Mouse (Mus musculus): Measurements from ENCODE around the gene Ptprn2. TPM values are rescaled to one million over a fixed set of nuclear protein-coding genes. Genes with fewer than 3 reads are reported as not detected.

Gene Ptprn2
- total RNA-seq, 2 experiments from 2014 or later: not detected

GRCm38 (mm10) chr12:117282659-117283058, 797.1 kb downstream of the Ptprn2 start:
- ATAC-seq (ENCODE audit: poor library complexity, severe bottlenecking): no peak

- ATAC-seq (ENCODE audit: poor library complexity, severe bottlenecking): no peak
Observed at GRCm38 (mm10) chr12:117287456-117287855, 801.9 kb downstream of the Ptprn2 start.

DNA sequence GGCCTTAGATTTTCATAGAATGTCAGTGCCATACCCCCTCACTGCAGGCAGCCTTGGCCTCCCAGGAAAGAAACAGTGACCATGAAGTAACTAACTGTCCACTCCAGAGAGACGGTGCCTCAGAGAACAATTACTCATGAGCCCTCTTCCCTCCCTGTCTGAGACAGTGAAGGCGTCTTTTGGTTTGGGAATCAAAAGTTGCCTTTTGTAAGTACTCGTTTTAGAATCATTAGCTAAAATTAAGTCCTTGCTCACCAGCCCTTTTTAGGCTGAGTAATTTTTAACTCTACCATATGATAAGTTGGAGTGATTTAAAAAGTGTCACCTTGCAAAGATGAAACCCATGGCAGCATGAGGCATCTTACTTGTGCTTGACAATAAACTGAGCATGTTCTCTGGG, 806.4 kb downstream of the Ptprn2 start:
- ATAC-seq (ENCODE audit: poor library complexity, severe bottlenecking): no peak

- no peak for ATAC-seq (ENCODE audit: poor library complexity, severe bottlenecking)
Observed at GRCm38 (mm10) chr12:117296792-117297191, 811.3 kb downstream of the Ptprn2 start.

GRCm38 (mm10) chr12:117299084-117299483, 813.6 kb downstream of the Ptprn2 start:
- peak; percentile 73 for ATAC-seq (ENCODE audit: poor library complexity, severe bottlenecking)

- ATAC-seq (ENCODE audit: poor library complexity, severe bottlenecking): no peak
Observed at GRCm38 (mm10) chr12:117304751-117305624, 819.5 kb downstream of the Ptprn2 start.

DNA sequence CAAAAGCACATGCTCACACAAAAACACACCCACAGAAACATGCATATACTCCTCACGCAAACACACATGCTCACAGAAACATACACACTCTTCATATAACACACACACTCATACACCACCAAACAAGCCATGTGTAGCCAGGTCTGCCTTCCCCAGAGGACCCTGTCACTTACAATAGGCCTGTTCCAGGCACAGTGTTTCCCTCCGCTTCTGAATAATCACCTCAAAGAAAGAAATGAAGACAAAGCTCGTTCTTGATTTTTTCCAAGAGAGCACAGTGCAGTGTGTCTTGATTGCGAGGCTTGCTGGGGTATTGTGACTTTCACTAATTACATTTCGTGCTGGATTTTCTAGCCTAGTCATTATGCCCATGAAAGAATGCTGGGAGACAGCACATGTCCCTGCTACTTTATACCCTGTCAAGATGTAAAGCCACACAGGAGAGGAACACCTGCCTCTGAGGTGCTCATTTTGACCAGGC, 820.1 kb downstream of the Ptprn2 start:
- no peak for ATAC-seq (ENCODE audit: poor library complexity, severe bottlenecking)

DNA sequence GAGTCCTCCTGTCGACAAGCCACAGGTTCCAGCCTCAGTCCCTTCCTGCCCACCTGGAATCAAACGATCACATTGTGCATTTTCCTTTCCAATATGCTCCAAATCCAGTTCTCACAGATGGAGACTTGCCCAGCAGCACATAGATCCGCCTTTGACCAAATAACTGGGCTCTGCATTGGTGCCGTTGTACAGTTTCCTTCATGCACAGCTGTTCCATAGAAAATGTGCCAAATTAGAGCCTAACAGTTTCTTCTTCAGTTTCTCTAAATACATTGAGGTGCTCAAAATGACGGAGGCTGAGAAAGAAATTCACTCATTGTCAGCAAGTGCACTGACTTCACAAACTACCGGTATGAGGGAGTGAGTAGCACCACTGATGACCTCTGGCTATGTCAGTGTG, 826.6 kb downstream of the Ptprn2 start:
- no peak for ATAC-seq (ENCODE audit: poor library complexity, severe bottlenecking)

DNA sequence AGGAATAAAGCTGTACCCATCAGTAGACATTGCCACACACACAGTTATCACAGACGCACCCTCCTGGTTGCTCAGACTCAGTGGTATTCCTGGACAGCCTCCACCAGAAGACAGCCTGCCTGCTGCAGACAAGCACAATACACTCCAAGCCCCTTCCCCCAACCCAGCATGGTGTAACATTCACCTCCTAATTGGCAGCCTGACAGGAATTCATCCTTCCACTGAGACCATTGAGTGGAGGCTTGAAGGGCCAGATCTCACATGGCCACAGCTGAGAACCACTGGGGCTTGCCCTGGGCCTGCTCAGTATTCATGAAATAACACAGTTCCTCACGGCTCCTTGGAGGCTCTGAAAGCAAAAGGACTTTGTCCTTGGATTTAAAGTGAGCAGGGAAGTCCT, 829.5 kb downstream of the Ptprn2 start:
- ATAC-seq (ENCODE audit: poor library complexity, severe bottlenecking): no peak

DNA sequence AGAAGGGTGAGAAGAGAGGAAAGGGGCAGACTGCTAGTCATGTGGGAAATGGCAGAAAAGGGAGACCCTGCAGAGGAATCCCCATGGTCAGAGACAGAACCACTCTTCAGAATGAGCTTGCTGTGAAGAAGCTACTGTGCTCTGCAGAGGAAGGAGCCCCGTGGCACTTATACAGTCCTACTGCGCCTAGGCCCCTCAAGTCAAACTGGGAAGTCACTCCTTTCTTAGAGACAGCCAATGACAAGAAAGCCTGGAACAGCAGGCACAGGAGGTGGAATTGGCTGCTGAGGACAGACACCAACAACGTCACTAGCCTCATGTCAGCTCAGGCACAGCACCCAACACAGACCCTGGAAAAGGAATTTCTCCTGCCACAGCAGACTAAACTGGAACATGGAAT, 830.1 kb downstream of the Ptprn2 start:
- no peak for ATAC-seq (ENCODE audit: poor library complexity, severe bottlenecking)

DNA sequence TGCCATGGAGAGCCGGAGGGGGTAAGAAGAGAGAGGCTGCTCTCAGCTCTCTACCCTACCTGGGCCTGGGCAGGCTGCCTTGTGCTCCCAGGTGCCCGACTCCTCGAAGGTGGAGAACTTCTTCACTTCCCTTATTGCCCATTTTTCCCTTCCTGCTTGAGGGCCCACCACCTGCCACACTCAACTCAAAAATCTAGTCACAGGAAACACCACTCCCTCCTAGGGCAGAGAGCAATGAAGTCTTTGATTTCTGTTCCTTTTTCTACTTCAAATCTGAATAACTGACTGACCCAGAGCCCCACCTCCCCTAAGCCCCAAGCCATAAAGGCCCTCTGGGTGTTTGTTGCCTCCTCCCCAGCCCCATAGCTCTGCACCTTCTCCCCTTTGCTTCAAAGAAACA, 832.7 kb downstream of the Ptprn2 start:
- ATAC-seq (ENCODE audit: poor library complexity, severe bottlenecking): peak; percentile 77

DNA sequence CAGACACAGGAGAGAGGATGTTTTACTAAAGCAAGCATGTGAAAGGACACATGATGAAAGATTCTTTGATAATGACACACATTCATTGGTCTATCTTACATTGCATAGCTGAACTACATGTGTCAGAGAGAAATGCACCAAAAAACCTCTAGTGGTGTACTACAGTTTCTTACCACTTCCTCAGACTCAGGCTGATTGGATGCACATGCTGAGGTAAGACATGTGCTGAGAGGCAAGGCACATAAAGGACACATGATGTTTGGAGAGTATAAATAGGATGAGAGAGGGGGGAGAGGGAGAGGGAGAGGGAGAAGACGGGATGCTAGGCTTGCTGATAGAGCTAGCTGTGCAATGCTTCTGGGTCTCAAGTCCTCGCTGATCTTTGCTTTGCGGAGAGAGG, 837.5 kb downstream of the Ptprn2 start:
- no peak for ATAC-seq (ENCODE audit: poor library complexity, severe bottlenecking)

Other genes starting within 250 kb of the Ptprn2 start
- gene Wdr60, start 222.7 kb upstream of the Ptprn2 start, total RNA-seq (2015): 0.27 TPM in 1 of 2 replicates, not detected in the other
- gene Wdr60, start 222.7 kb upstream of the Ptprn2 start, total RNA-seq (2017): 0.40 and 0.94 TPM in 2 replicates
- not detected in 2 replicates for gene Gm11027, start 210.3 kb upstream of the Ptprn2 start, total RNA-seq (2015)
- gene Gm11027, start 210.3 kb upstream of the Ptprn2 start, total RNA-seq (2017): not detected in 2 replicates
- gene Esyt2, start 204.5 kb upstream of the Ptprn2 start, total RNA-seq (2015): 44.7 and 46.6 TPM in 2 replicates
- gene Esyt2, start 204.5 kb upstream of the Ptprn2 start, total RNA-seq (2017): 49.9 and 65.6 TPM in 2 replicates
- 67.6 and 80.3 TPM in 2 replicates for gene Ncapg2, start 80.3 kb upstream of the Ptprn2 start, total RNA-seq (2015)
- gene Ncapg2, start 80.3 kb upstream of the Ptprn2 start, total RNA-seq (2017): 102 and 135 TPM in 2 replicates

Measured in megakaryocyte, adult 5-6 weeks (primary cell).